Mouse (Mus musculus) T-helper 17 cell (primary cell): ENCODE measurements at regions not wholly inside any gene's neighbourhood (a gene's known extent, or its start where the extent isn't known, plus 50 kb on each side); places are given as distances from the start of the nearest gene placed in this dataset.

Experiments
- in situ Hi-C, 2 experiments: fragments of 300-600 bp; cut with MboI, MseI; formaldehyde crosslinking; loops; 1 replicate in 1 of 2; 2 replicates in 1 of 2; pipeline ENCODE4 v1.15.1; 2025; ENCODE audit warnings: high pct_unique_total_duplicates in 2 of 2

GRCm38 (mm10) chr6:107629376-107629775, 99.8 kb downstream of the Lrrn1 start:
- in situ Hi-C loops, result no loop called here

- in situ Hi-C loops, result no loop called here
Observed at GRCm38 (mm10) chr6:107645751-107646150, 116.2 kb downstream of the Lrrn1 start.

- in situ Hi-C loops, result no loop called here
Observed at GRCm38 (mm10) chr6:107653840-107654523, 124.4 kb downstream of the Lrrn1 start.

GRCm38 (mm10) chr6:107657805-107658204, 128.2 kb downstream of the Lrrn1 start:
- in situ Hi-C loops, result loop anchor here (5.0 kb wide), 2 partner anchors 34 to 231 kb away; no protein-coding TSS in a partner anchor

- in situ Hi-C loops, result no loop called here
Observed at GRCm38 (mm10) chr6:107661009-107661764, 131.6 kb downstream of the Lrrn1 start.

GRCm38 (mm10) chr6:107699298-107699697, 169.7 kb downstream of the Lrrn1 start:
- in situ Hi-C loops, result no loop called here

- in situ Hi-C loops, result loop anchor here in 1 of 2 experiments (10.0 kb wide), 1 partner anchor 2003 kb away; no protein-coding TSS in a partner anchor
Observed at GRCm38 (mm10) chr6:107708185-107708584, 178.6 kb downstream of the Lrrn1 start.

- in situ Hi-C loops, result loop anchor here in 1 of 2 experiments (10.0 kb wide), 1 partner anchor 2004 kb away; no protein-coding TSS in a partner anchor
Observed at GRCm38 (mm10) chr6:107708608-107709007, 179.0 kb downstream of the Lrrn1 start.

GRCm38 (mm10) chr6:107710360-107710759, 180.8 kb downstream of the Lrrn1 start:
- in situ Hi-C loops, result no loop called here

- in situ Hi-C loops, result no loop called here
Observed at GRCm38 (mm10) chr6:107711181-107712087, 181.9 kb downstream of the Lrrn1 start.

- in situ Hi-C loops, result no loop called here
Observed at GRCm38 (mm10) chr6:107713051-107713450, 183.5 kb downstream of the Lrrn1 start.

GRCm38 (mm10) chr6:107717194-107717593, 187.6 kb downstream of the Lrrn1 start:
- in situ Hi-C loops, result no loop called here

- in situ Hi-C loops, result no loop called here
Observed at GRCm38 (mm10) chr6:107730294-107730693, 200.7 kb downstream of the Lrrn1 start.

- in situ Hi-C loops, result no loop called here
Observed at GRCm38 (mm10) chr6:107734773-107735172, 205.2 kb downstream of the Lrrn1 start.

- in situ Hi-C loops, result no loop called here
Observed at GRCm38 (mm10) chr6:107749111-107749736, 219.7 kb downstream of the Lrrn1 start.

GRCm38 (mm10) chr6:107749794-107750193, 220.2 kb downstream of the Lrrn1 start:
- in situ Hi-C loops, result no loop called here

GRCm38 (mm10) chr6:107752156-107752555, 222.6 kb downstream of the Lrrn1 start:
- in situ Hi-C loops, result no loop called here

GRCm38 (mm10) chr6:107755158-107755557, 225.6 kb downstream of the Lrrn1 start:
- in situ Hi-C loops, result no loop called here

- in situ Hi-C loops, result no loop called here
Observed at GRCm38 (mm10) chr6:107770834-107771470, 241.4 kb downstream of the Lrrn1 start.

GRCm38 (mm10) chr6:107784998-107785397, 255.4 kb downstream of the Lrrn1 start:
- in situ Hi-C loops, result no loop called here
